Mouse (Mus musculus): ENCODE results near the gene Adcyap1r1. TPM values are rescaled to one million over a fixed set of nuclear protein-coding genes. Genes with fewer than 3 reads are reported as not detected.

Adcyap1r1 gene
- polyA plus RNA-seq, 1 experiment from 2014 or later: 2.7 TPM

- Histone ChIP-seq H3K27me3 (replicated peaks; ENCODE audit: control insufficient read depth, insufficient read depth, low read length) (peaks cover 13% of the 10 kb centered on the region), H3K4me2 (replicated peaks; ENCODE audit: low read depth) (no peak overlapping the region), H3K4me1 (replicated peaks; ENCODE audit: control insufficient read depth, insufficient read depth, low read length) (no peaks in the 10 kb centered on the region), H3K9ac (ENCODE audit: low read depth, low read length) (no peak overlapping the region), H3K27ac (ENCODE audit: low read depth, low read length) (no peak overlapping the region), H3K9me3 (ENCODE audit: control insufficient read depth) (no peaks in the 10 kb centered on the region), H3K4me3 (ENCODE audit: low read depth, low read length) (no peak overlapping the region), H3K36me3 (ENCODE audit: control insufficient read depth, insufficient read depth) (no peaks in the 10 kb centered on the region)
- WGBS: 57% methylated on average over 7 of the region's 7 CpGs
- no peak for ATAC-seq
- no peak for TF ChIP-seq CTCF (IDR thresholded peaks at IDR 0.05; ENCODE audit: low read depth)
Measured at GRCm38 (mm10) chr6:55457727-55458126, 5.9 kb downstream of the Adcyap1r1 start.

GRCm38 (mm10) chr6:55458156-55458555, 6.4 kb downstream of the Adcyap1r1 start:
- H3K27me3 ChIP-seq (replicated peaks; ENCODE audit: control insufficient read depth, insufficient read depth, low read length): peaks cover 8% of the 10 kb centered on the region
- no peak overlapping the region for H3K4me2 ChIP-seq (replicated peaks; ENCODE audit: low read depth)
- ATAC-seq: no peak
- H3K27ac ChIP-seq (ENCODE audit: low read depth, low read length): no peak overlapping the region
- no peak overlapping the region for H3K9ac ChIP-seq (ENCODE audit: low read depth, low read length)
- WGBS: 36% methylated on average over 1 of the region's 1 CpGs
- H3K4me3 ChIP-seq (ENCODE audit: low read depth, low read length): no peak overlapping the region
- no peaks in the 10 kb centered on the region for H3K36me3 ChIP-seq (ENCODE audit: control insufficient read depth, insufficient read depth)
- peak; percentile 52 for TF ChIP-seq CTCF (IDR thresholded peaks at IDR 0.05; ENCODE audit: low read depth)
- no peaks in the 10 kb centered on the region for H3K4me1 ChIP-seq (replicated peaks; ENCODE audit: control insufficient read depth, insufficient read depth, low read length)
- no peaks in the 10 kb centered on the region for H3K9me3 ChIP-seq (ENCODE audit: control insufficient read depth)

GRCm38 (mm10) chr6:55459545-55460397, 8.0 kb downstream of the Adcyap1r1 start:
- no peaks in the 10 kb centered on the region for H3K36me3 ChIP-seq (ENCODE audit: control insufficient read depth, insufficient read depth)
- no peak overlapping the region for H3K9ac ChIP-seq (ENCODE audit: low read depth, low read length)
- 80% methylated on average over 20 of the region's 20 CpGs for WGBS
- H3K4me2 ChIP-seq (replicated peaks; ENCODE audit: low read depth): no peak overlapping the region
- ATAC-seq: no peak
- no peak for TF ChIP-seq CTCF (IDR thresholded peaks at IDR 0.05; ENCODE audit: low read depth)
- no peak overlapping the region for H3K27ac ChIP-seq (ENCODE audit: low read depth, low read length)
- peaks cover 6% of the 10 kb centered on the region; the same call in 1 of the 2 replicates for H3K27me3 ChIP-seq (replicated peaks; ENCODE audit: control insufficient read depth, insufficient read depth, low read length)
- no peaks in the 10 kb centered on the region for H3K4me1 ChIP-seq (replicated peaks; ENCODE audit: control insufficient read depth, insufficient read depth, low read length)
- no peak overlapping the region for H3K4me3 ChIP-seq (ENCODE audit: low read depth, low read length)
- H3K9me3 ChIP-seq (ENCODE audit: control insufficient read depth): no peaks in the 10 kb centered on the region

GRCm38 (mm10) chr6:55461141-55461540, 9.4 kb downstream of the Adcyap1r1 start:
- H3K4me2 ChIP-seq (replicated peaks; ENCODE audit: low read depth): no peak overlapping the region
- peak; percentile 78 for TF ChIP-seq CTCF (IDR thresholded peaks at IDR 0.05; ENCODE audit: low read depth)
- no peak overlapping the region for H3K9ac ChIP-seq (ENCODE audit: low read depth, low read length)
- 51% methylated on average over 5 of the region's 5 CpGs for WGBS
- H3K4me3 ChIP-seq (ENCODE audit: low read depth, low read length): no peak overlapping the region
- 0 out of 2 replicates have a peak, but pooled peaks cover 2% of the 10 kb centered on the region for H3K27me3 ChIP-seq (replicated peaks; ENCODE audit: control insufficient read depth, insufficient read depth, low read length)
- H3K27ac ChIP-seq (ENCODE audit: low read depth, low read length): no peak overlapping the region
- no peaks in the 10 kb centered on the region for H3K4me1 ChIP-seq (replicated peaks; ENCODE audit: control insufficient read depth, insufficient read depth, low read length)
- no peaks in the 10 kb centered on the region for H3K36me3 ChIP-seq (ENCODE audit: control insufficient read depth, insufficient read depth)
- no peaks in the 10 kb centered on the region for H3K9me3 ChIP-seq (ENCODE audit: control insufficient read depth)
- ATAC-seq: no peak

GRCm38 (mm10) chr6:55461678-55462077, 9.9 kb downstream of the Adcyap1r1 start:
- no peaks in the 10 kb centered on the region for H3K36me3 ChIP-seq (ENCODE audit: control insufficient read depth, insufficient read depth)
- WGBS: 65% methylated on average over 2 of the region's 2 CpGs
- no peak overlapping the region for H3K27ac ChIP-seq (ENCODE audit: low read depth, low read length)
- no peaks in the 10 kb centered on the region for H3K27me3 ChIP-seq (replicated peaks; ENCODE audit: control insufficient read depth, insufficient read depth, low read length)
- H3K4me3 ChIP-seq (ENCODE audit: low read depth, low read length): no peak overlapping the region
- H3K9ac ChIP-seq (ENCODE audit: low read depth, low read length): no peak overlapping the region
- ATAC-seq: no peak
- no peak for TF ChIP-seq CTCF (IDR thresholded peaks at IDR 0.05; ENCODE audit: low read depth)
- no peak overlapping the region for H3K4me2 ChIP-seq (replicated peaks; ENCODE audit: low read depth)
- H3K4me1 ChIP-seq (replicated peaks; ENCODE audit: control insufficient read depth, insufficient read depth, low read length): no peaks in the 10 kb centered on the region
- H3K9me3 ChIP-seq (ENCODE audit: control insufficient read depth): no peaks in the 10 kb centered on the region

- H3K9ac ChIP-seq (ENCODE audit: low read depth, low read length): no peak overlapping the region
- H3K27ac ChIP-seq (ENCODE audit: low read depth, low read length): no peak overlapping the region
- ATAC-seq: no peak
- no peak overlapping the region for H3K4me3 ChIP-seq (ENCODE audit: low read depth, low read length)
- H3K4me1 ChIP-seq (replicated peaks; ENCODE audit: control insufficient read depth, insufficient read depth, low read length): no peaks in the 10 kb centered on the region
- no peaks in the 10 kb centered on the region for H3K27me3 ChIP-seq (replicated peaks; ENCODE audit: control insufficient read depth, insufficient read depth, low read length)
- 90% methylated on average over 1 of the region's 1 CpGs for WGBS
- TF ChIP-seq CTCF (IDR thresholded peaks at IDR 0.05; ENCODE audit: low read depth): no peak
- no peaks in the 10 kb centered on the region for H3K36me3 ChIP-seq (ENCODE audit: control insufficient read depth, insufficient read depth)
- H3K9me3 ChIP-seq (ENCODE audit: control insufficient read depth): no peaks in the 10 kb centered on the region
- H3K4me2 ChIP-seq (replicated peaks; ENCODE audit: low read depth): no peak overlapping the region
Measured at GRCm38 (mm10) chr6:55462394-55462793, 10.6 kb downstream of the Adcyap1r1 start.
